Mouse (Mus musculus): Measurements from ENCODE around the gene Trpv5.

GRCm38 (mm10) chr6:41642765-41643164, 37.8 kb downstream of the Trpv5 start:
- no peak for TF ChIP-seq TAL1 (IDR thresholded peaks at IDR 0.05; ENCODE audit: low read length)
- no peak for TF ChIP-seq GATA1 (IDR thresholded peaks at IDR 0.05; ENCODE audit: low read length)

Measured in erythroblast, embryonic 14.5 days (primary cell).